Mouse (Mus musculus): ENCODE results near the gene Kctd2.

DNA sequence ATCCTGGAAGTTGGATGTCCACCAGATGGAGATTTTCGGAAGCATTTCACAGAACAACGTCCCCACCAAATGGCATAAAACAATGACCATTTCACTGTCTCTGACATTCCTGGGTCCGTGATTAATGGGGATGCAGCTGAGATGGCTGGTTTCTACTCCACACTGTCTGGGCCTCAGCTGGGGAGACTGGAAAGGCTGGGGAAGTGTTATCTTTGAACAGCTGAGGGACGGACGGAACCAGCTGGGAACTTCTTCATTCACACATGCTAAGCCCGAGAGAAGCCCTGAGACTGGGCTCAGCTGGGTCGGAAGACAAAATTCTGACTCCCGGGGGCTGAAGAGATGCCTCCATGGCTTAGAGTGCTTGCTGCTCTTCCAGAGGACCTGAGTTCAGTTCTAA is 48.6 kb upstream of the Kctd2 start:
- TF ChIP-seq CTCF (IDR thresholded peaks at IDR 0.05; ENCODE audit: control insufficient read depth, insufficient read depth, insufficient replicate concordance, low read depth, low read length) (no peak), POLR2A (IDR thresholded peaks at IDR 0.05; ENCODE audit: control insufficient read depth, low read depth, low read length) (no peak)
